Mouse (Mus musculus): ENCODE data around the gene Nfia.

Gene Nfia

GRCm38 (mm10) chr4:98104911-98105702, 332.6 kb downstream of the Nfia start:
- DNase-seq (ENCODE audit: low spot score), result no peak

- no peak for DNase-seq (ENCODE audit: low spot score)
Measured at GRCm38 (mm10) chr4:98105971-98106370, 333.4 kb downstream of the Nfia start.

- DNase-seq (ENCODE audit: low spot score), result no peak
Measured at GRCm38 (mm10) chr4:98106445-98107092, 334.0 kb downstream of the Nfia start.

- DNase-seq (ENCODE audit: low spot score), result no peak
Measured at GRCm38 (mm10) chr4:98107093-98107453, 334.5 kb downstream of the Nfia start.

- DNase-seq (ENCODE audit: low spot score), result no peak
Measured at GRCm38 (mm10) chr4:98107936-98108675, 335.6 kb downstream of the Nfia start.

- DNase-seq (ENCODE audit: low spot score), result no peak
Measured at GRCm38 (mm10) chr4:98108676-98109016, 336.1 kb downstream of the Nfia start.

GRCm38 (mm10) chr4:98109064-98109463, 336.5 kb downstream of the Nfia start:
- peak; percentile 80 for DNase-seq (ENCODE audit: low spot score)

GRCm38 (mm10) chr4:98109911-98110310, 337.4 kb downstream of the Nfia start:
- DNase-seq (ENCODE audit: low spot score), result no peak

GRCm38 (mm10) chr4:98113289-98114024, 340.9 kb downstream of the Nfia start:
- DNase-seq (ENCODE audit: low spot score), result no peak

- no peak for DNase-seq (ENCODE audit: low spot score)
Measured at GRCm38 (mm10) chr4:98114966-98115365, 342.4 kb downstream of the Nfia start.

GRCm38 (mm10) chr4:98115401-98115800, 342.9 kb downstream of the Nfia start:
- no peak for DNase-seq (ENCODE audit: low spot score)

- DNase-seq (ENCODE audit: low spot score), result no peak
Measured at GRCm38 (mm10) chr4:98116046-98116445, 343.5 kb downstream of the Nfia start.

- DNase-seq (ENCODE audit: low spot score), result no peak
Measured at GRCm38 (mm10) chr4:98118126-98118525, 345.6 kb downstream of the Nfia start.

- DNase-seq (ENCODE audit: low spot score), result no peak
Measured at GRCm38 (mm10) chr4:98118761-98119675, 346.5 kb downstream of the Nfia start.

- DNase-seq (ENCODE audit: low spot score), result no peak
Measured at GRCm38 (mm10) chr4:98119949-98120531, 347.5 kb downstream of the Nfia start.

GRCm38 (mm10) chr4:98120706-98121340, 348.3 kb downstream of the Nfia start:
- DNase-seq (ENCODE audit: low spot score), result no peak

- no peak for DNase-seq (ENCODE audit: low spot score)
Measured at GRCm38 (mm10) chr4:98126003-98126677, 353.6 kb downstream of the Nfia start.

GRCm38 (mm10) chr4:98130798-98131197, 358.3 kb downstream of the Nfia start:
- DNase-seq (ENCODE audit: low spot score), result no peak

GRCm38 (mm10) chr4:98134027-98134426, 361.5 kb downstream of the Nfia start:
- no peak for DNase-seq (ENCODE audit: low spot score)

GRCm38 (mm10) chr4:98136072-98136471, 363.5 kb downstream of the Nfia start:
- DNase-seq (ENCODE audit: low spot score), result no peak

Data from urinary bladder, postnatal 14 days (tissue).